Mouse (Mus musculus): ENCODE data around the gene Kdm4d.
A peak's percentile ranks its signal among the peaks of the same experiment; 100 is the strongest.
"Not testable (repeated sequence)": the region's sequence is repeated elsewhere in the genome, so short reads cannot be mapped to it uniquely, and the experiment has no call there.

Gene Kdm4d

DNA sequence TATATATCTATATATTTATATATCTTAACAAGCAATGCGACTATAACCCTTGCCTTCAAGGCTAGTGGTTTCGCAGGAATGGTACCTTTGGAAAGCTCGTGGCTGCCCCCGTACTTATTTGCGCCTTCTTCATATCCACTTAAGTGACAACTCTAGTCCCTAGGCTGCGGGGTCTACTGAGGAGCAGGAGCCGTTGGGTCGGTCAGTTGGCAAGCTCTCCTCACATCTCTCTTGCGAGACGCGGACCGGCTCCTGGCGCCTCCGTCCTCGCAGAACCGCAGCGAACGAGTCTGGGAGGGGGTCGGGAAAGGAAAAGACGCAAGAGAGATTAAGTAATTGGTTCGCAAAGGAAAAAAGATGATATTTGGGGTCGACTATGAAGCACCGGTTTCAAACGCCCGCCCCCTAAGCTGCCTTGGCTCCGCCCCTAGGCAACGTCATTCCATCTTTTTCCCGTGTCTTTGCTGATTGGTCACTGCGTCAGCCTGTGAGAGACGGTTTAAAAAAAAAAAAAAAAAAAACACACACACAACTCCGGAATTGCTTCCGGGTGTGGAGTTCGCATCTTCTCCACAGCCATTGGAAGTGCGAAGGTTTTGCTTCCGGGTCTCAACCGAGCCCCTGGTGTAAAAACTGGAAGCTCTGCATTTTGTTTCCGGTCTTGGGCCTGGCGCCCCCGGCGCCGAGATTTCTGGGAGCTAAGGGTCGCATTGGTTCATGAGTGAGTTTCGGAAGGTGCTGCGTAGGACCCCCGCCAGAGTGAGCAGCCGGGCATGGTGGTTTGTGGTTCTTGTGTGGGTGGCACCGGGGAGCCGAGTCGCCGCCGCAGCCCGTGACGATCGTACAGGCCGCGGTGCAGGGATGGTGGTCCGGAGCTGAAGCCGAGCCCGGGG is at the start of gene Kdm4d, which contains the start of gene Cwc15:
Gene Kdm4d (minus strand): TSS at position 460 of the 893 bp plus-strand sequence.
Gene Cwc15 (plus strand): TSS at position 595 of the 893 bp plus-strand sequence.
- peak; percentile 99 for DNase-seq

DNA sequence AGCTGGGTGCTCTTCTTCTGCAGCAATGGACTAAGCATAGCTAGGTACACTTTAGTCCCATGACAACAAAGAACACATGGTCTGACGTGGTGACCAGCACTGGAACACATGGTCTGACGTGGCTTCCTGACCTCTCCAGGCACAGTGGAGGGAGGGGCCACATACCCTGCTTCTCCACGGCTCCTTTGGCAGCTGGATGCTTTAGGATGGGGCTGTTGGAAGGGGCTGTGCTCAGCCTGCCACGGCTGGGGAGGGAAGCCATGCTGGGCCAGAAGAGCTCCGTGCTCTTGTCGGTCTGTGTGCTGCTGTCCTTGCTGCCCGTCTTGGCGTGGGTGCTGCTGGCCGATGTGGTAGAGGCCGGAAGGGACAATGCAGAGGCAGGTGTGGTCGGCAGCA is 48.1 kb upstream of the Kdm4d start:
- no peak for DNase-seq

DNA sequence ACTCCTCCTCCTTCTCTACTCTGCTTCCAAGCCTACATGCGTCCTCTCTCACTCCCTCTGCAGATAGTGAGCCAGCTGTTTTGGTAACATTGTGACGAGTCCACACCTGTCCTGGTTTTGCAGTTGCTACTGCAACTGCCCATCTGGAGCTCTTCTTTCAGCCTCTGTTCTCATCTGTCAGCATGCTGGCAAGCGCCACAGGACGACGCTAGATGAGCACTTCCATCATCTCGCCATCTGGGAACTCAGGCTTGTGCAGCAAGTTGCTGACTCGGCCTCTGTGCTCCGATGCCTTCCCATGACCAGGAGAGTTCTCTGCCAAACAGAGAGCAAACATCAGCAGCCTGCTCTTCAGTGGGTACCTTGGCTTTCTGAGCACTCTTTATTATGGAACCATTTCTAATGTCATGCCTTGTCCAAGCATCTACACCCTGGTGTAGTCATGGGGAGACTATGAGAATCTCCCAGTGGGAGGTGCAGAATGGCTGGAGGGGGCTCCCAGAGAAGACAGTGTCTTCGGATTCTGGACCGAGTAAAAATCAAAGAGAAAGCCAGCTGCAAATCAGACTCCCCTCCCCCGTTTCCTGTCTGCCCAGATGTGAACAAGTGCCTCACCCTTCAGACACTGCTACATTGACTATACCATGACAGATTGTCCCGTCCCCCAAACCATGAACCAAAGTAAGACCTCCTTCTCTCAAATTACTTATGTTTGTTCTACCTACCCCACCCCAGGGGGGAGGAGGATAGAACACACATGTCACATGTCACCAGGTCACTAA is 47.5 kb upstream of the Kdm4d start:
- no peak for DNase-seq

DNA sequence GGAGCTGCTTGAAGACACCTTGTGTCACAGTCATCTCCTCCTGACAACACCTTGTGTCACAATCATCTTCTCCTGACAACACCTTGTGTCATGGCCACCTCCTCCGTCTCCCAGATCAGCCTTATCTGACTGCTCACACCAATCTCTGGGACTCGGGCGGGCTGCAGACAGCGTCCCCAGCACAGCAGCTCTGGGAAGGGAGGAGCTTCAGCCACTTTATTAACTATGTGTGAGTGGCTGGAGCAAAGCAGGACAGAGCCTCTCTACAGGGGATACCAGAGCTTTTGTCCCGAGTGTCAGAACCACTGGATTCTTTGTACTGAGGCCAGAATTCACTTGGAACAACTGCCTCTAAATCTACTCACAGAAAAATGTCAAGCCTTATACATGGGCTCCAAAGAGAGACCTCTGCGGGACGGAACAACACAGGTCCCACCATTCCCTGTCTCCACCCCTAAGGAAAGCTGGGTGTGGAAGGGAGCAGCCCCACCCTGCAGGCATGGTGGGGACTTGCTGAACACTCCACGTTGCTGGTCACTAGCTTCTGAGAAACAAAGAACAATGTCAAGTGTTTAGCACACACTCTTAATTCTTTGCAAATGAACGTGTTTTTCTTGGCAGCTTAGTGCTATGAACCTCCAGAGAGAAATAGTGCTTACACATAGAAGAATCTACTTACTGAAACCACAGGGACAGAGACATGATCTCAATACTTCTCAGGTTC is 43.9 kb upstream of the Kdm4d start:
- DNase-seq = no peak

DNA sequence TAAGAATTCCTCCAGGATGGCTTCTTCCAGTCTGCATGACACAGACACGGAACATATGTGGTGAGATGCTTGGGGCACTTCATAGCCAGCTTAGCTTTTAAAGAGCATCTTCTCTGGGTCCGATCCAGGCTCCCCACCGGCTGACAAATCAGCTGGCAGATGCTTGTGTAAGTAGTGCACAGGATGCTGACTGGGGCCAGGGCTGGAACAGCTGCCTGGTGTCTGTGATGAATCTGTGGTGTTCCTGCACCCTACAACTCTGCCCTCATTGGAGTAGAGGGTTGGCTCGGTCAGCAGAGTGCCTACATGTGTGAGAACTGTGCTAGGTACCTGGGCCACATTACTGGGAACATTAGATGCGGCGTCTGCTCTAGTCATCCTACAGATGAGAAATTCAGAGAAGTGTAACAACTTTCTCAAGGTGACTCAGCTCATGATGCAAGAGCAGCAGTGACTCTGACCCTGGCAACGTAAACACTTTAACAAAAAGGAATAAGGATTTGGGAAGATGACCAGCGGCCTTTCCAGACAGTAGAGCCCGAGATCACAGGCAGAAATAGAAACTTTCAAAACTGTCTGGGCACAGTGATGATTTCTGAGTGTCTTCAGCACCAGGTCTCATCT is 34.7 kb upstream of the Kdm4d start:
- no peak for DNase-seq

DNA sequence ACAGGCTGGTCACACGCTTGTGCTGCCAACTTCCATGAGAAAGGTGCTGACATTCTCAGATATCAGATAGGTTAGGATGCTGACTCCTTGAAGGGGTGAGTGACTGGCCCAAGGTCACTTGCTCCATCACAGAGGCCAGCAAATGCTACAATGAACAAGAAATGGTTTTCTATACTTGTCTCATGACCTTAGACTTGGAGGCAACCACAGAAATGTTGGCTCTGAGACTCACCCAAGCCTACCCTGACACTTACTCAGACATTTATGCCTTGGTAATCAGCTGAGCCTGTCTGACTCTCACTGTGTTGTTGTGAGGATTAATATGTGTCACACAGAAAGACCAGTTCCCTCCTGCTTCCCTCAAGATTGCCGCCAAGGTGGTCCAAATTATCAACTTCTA is 33.4 kb upstream of the Kdm4d start:
- no peak for DNase-seq

DNA sequence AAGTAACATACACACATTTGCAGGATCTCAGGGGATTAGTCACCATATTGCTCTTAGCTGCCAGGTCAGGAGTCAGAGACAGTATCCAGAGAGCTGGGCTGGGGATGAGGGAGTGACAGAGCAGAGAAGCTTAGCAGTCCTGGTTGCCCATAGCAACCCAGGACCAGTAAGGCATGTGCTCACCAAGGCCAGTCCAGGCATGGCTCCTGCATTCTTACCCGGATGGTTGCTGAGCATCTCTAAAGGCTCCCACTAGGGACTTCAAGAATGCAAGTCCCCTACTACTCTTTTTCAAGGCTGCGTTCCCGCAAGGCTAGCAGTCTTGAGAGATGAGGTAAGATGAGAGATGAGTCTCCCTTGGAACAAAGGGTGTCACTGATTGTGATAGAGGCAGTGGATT is 32.0 kb upstream of the Kdm4d start:
- DNase-seq = no peak

DNA sequence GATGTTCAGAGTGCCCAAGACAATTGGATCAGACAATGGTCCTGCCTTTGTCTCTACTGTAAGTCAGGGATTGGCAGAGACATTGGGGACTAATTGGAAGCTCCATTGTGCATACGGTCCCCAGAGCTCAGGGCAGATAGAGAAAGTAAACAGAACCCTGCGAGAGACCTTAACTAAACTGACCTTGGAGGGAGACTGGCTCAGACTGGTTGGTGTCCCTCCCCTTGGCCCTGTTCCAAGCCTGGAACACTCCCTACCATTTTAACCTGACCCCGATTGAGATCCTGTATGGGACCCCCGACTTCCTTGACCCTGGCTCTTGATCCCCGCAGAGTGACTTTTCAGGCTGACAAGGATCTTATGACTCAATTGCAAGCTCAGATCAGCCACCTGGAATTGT is 29.7 kb upstream of the Kdm4d start:
- DNase-seq = no peak

DNA sequence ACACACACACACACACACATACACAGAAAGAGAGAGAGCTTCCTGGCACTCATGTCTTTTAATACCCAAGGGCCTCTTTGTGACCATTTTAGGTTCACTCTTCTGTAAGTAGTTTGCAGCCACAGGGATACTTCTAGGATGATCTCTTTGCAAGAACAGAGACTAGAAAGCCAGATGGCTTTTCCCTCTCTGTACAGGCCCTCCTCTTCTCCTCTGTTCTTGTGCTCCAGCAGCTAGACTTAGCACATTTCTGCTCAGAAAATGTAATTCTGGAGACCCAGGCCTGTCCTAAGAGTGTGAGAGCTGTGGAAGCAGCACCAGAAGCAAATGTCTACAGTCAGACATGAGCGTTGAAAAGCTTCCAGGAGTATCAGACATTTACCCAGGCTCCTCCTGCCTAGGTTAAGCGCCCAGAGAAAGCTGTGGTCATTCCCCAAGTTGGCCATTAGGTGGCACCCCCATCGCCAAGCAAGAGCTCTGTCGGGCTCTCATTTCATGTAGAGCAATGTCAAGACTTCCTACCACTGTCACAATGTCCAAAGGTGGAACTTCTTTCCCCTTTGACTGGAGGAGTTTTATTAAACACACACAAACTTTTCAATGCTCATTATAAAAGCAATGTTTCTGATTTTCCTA is 23.2 kb upstream of the Kdm4d start:
- DNase-seq = peak; percentile 73

DNA sequence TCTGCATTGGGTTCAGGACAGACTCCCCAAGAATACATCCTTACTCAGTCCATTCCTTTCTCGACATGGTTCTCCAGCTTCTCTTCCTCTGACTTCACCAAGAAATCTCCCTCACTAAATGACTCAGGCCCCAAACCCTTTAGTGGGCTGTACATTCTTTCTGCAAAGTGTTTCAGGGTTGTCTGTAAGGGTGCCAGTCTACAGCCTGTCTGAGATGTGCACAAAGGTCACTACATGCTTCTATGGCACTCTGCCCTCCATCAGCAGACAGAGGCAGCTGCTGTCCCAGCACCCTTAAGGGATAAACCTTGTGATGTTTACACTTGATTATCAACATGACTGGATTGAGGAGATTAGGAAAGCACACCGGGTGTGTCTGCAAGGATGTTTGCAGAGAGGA is 21.4 kb upstream of the Kdm4d start:
- no peak for DNase-seq

DNA sequence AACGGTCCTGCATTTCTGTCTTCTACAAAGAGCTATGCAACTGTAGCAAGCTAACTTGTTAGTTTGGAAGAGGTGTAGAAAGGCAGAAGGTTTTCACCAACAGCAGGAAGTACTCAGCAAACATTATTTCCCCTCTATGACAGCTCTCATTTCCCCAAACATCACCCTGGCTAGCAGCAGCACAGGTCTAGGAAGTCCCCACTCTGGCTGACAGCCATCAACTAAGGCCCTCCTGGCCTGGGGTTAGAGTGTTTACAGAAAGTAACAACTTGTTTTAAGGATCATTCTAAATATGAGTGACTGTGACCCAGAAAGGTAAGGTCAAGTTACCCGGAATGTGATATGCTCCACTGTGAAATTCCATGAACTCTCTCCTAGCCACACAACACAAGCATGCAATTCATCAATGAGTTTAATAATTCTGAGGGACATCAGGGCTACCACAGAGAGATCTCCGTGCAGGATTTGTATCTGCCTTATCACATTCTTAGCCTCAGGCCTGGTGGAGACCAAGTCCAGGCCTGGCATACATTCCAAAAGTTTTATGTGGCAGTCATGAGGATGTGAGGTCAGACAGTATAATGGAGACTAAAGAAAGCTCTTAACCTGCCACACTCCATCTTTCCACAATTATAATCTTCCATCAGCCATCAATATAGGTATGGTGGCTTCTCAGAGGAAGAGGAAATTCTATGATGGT is 20.8 kb upstream of the Kdm4d start:
- DNase-seq = no peak

DNA sequence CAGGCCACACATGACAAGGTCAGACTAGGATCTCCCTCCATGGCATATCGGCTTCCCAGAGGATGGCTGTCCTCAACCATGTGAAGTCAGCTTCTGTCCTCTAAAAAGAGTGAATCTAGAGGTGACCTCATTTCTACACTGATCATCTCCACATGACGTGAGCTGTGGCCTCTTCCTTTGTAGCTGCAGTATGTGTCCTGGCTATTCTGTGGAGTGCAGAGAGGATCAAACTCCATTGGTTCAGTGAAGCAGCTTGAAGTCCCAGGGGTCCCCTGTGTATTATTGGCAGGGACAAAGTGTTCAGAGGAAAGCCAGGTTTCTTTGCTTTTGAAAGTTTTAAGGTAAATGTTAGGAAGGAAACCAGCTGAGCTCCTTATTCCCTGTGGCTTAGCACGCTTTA is 17.8 kb upstream of the Kdm4d start:
- DNase-seq = no peak

DNA sequence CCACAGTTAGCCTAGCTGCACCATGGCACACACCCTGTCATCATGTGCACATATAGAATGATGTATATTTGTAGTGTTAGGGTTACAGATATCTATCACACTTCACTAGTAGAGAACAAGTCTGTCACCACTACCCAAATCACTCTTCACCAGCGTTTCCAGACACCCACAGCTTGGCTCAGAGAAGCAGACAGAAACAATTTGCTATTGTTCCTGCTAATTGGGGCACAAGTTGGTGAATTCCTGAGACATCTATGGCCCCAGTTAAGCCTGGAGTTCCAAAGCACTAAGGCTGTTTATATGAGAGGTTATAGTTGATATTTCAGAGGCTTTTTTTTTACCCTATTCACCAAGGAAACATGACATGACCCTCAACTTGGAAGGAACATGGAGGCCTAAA is 17.0 kb upstream of the Kdm4d start:
- DNase-seq = no peak

DNA sequence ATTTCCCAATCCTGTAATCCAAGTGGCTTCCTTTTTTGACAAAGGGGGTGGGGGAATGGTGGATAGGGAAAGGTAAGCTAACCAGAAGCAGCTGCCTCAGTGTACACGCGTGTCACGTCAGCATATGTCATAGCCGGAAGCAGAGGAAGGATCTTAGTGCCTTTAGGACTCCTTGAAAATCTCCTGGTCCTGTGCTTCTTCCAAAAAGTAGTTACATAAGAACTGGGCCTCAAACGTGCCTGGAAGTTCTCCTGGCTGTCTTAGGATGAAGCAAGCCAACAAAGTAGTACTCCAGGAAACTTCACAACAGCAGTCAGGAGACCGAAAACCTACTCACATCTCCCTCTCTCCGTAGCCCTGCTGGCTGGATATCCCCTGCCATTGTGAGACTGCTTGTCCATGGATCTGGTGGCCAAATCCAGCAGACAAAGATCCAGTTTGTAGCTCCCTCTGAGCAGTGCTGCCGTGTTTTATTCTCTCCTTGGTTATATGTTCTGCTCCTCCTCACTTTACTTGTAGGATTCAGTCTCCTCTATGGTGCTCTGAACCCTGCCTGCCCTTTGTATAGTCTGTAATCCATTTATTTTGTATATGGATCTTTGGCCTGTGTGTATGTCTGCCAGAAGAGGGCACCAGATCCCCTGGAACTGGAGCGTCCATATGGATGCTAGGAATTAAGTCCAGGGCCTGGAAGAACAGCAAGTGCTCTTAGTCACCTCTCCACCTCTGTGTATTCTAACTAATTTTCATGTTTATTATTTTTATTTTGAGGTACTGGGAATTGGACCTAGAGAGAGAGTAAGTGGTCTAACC is 12.6 kb upstream of the Kdm4d start:
- no peak for DNase-seq

DNA sequence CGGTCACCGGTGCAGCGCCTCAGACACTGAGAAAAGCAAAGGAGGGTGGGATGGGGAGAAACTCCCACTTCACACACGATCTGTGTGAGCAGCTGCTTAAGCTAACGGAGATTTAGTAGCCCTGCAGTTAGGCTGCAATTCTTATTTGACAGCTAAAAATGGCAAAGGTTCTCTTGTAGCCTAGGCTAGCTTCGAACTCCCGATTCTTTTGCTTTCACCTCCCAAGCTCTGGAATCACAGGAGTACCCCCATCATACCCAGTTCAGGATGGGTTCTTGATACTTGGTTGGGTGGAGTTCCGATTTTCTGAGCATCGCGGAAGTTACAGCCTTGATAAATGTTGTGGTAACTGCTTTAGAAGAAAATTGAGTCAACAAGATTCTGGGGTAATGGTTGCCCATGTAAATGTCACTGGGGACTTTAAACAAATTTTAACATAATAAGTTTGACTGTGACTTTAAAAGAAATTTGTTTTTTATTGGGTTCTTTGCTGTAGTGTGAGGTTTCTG is 688 bp upstream of the Kdm4d start:
- no peak for DNase-seq

DNA sequence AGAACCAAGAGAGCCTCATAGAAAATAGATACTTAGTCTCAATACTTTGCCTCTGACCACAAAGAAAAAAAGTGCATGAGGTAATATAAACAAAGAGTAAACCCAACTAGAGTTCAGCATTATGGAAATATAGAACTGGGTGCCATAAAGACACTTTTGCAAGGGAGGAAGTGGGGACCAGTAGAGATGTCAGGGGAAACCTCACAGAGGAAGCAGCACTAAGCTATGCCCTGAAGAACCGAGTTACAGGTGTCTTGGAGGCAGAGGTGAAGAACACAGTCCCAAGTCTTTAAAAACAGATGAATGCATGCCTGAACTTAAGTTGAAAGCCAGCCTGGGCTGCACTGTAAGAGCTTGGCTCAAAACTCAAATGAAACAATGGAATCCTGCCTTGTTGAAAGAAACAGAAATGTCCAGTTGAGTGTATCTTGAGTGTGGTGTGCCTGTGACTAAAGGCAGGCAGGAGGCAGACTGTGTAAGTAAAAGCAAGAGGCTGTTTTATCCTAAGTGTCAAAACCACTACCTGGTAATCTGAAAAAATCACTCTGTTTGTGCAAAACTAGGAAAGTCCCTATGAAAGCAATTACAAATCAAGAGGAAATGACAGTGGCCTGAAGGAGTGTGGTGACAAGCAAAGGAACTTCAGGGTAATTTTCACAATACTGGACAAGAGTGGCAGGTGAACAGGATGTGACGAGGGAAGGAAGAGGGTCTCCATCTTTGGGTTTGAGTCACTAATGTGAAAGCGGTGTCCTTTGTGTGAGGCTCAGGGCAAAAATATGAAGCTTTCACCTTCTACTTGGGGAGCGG is 1.2 kb downstream of the Kdm4d start:
- DNase-seq = no peak

DNA sequence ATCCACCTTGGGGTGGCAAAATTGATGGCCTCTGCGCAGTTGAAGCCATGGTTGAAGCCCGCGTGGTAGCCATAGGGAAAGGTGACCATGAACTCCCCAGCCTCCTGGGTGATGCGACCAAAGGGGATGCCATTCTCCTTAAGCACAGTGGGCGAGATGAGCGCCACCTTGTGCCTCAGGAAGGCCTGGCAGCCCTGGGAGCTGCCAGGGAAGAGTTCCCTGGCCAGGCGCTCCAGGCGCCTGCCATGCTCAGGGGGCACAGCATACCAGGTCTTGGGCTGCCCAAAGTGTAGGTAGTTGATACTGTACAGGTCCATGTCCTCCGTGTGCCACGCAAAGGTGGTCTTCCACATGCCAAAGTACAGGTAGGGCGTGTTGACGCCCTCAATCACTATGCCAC is 36.6 kb downstream of the Kdm4d start:
- DNase-seq = not testable (repeated sequence)

DNA sequence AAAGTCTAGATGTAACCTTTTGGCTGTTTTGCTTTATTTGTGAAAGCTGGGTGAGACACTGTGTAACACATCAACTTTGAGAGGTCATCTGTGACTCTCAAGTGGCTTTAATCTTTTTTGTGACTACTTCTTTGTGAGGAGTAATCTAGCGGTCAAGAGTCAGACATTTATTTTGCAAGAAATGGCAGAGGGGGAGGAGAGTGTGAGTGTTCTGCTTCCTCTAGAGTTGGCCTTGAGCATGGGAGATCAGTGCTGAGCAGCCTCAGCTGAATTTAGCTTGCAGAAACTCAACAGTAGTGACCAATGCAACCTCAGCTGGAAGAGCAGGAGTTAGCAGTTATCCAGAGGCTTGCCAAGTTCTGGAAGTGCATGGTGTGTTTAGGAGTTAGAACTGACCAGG is 37.7 kb downstream of the Kdm4d start:
- DNase-seq = not testable (repeated sequence)

DNA sequence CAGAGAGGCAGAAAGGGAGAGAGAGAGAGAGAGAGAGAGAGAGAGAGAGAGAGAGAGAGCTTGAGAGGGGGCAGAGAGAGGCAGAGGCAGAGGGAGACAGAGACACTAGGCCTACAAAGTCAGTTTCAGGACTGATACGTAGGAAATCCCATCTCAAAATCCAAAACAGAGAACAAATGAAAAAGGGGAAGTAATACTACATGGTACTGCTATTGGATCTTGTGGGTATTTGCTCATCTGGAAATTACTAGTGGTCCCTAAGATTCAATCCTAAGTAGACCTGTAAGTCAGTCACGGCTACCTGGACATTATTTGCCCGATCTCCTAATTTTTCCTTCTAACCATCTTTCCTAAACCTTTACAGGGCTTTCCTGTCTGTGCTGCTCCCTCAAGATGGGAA is 44.0 kb downstream of the Kdm4d start:
- no peak for DNase-seq

DNA sequence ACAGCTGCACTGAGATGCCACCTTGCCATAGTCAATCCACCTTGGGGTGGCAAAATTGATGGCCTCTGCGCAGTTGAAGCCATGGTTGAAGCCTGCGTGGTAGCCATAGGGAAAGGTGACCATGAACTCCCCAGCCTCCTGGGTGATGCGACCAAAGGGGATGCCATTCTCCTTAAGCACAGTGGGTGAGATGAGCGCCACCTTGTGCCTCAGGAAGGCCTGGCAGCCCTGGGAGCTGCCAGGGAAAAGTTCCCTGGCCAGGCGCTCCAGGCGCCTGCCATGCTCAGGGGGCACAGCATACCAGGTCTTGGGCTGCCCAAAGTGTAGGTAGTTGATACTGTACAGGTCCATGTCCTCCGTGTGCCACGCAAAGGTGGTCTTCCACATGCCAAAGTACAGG is 49.2 kb downstream of the Kdm4d start:
- not testable (repeated sequence) for DNase-seq
